ENCODE assay signal across 7 mouse cellular contexts in the genomic region with DNA sequence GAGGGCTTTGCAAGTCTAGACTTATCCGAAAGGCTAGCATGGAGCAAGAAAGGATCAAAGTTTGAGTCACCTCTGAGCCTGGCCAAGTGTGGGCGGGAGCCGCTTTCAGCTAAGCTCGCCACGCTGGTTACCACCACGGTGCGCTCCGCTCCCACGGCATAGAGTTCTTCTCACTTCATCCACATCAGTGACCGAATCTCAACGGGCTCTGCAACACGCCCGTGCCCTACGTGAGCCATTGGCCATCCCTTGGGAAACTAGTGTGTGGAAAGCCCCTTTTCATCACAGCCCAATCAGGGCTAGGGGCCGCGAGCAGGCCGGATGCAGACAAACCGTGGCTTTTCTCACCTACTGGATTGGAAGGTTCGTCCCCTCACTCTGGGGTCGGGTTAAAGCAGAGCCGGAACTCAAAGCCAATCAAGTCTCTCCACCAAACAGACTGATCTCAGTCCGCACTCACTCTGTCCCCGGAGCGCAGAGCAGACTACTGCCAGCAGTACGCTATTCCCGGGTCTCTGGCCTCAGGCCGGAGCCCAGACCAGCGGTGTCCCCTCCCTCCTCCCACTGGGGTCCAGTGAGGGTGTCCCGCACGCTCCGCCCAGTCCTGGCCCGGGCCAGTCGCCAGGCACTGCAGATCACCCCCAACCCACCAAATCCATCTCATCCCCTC. TPM values are rescaled to one million over a fixed set of nuclear protein-coding genes. Genes with fewer than 3 reads are reported as not detected.
DNase-seq lines count a peak whose midpoint lies in the region; ATAC-seq and TF ChIP-seq lines count a peak whose summit lies in the region.

No protein-coding gene starts in this region.

- H3K4me3 ChIP-seq in ES-E14 (ENCODE audit: insufficient read depth in 1 of 2, low read depth in 1 of 2, low read length in 2 of 2, poor library complexity in 1 of 2, severe bottlenecking in 1 of 2), result peak overlapping the region; percentile 67 to 82
- peak overlapping the region; percentile 63 for H3K4me3 ChIP-seq in forebrain, embryonic 10.5 days
- peak overlapping the region; percentile 79 for H3K4me3 ChIP-seq in midbrain, embryonic 13.5 days (replicated peaks)

- H3K9ac ChIP-seq in ES-E14 (ENCODE audit: insufficient read depth, low read depth, low read length, poor library complexity, severe bottlenecking), result peak overlapping the region; percentile 70
- peak overlapping the region; percentile 83 for H3K9ac ChIP-seq in midbrain, embryonic 13.5 days (replicated peaks)

- in situ Hi-C loops in ES-E14 (cut with MboI; ENCODE audit: low sequenced_read_pairs in 2 of 2, unreplicated experiment in 2 of 2), result no loop called here

- H3K4me2 ChIP-seq in midbrain, embryonic 13.5 days (replicated peaks), result peak overlapping the region; percentile 94

- no peak for DNase-seq in ES-E14 (ENCODE audit: low read depth, low spot score)
- peak; percentile 64 for DNase-seq in adrenal gland, postnatal 14 days
- peak; percentile 84 for DNase-seq in forebrain, embryonic 10.5 days (ENCODE audit: extremely low spot score, low spot score)
- DNase-seq in heart, postnatal 14 days, result peak; percentile 53 to 58
- peak; percentile 68 to 79 for DNase-seq in kidney, postnatal 4 days

- under 1% methylated on average over 33 of the region's 33 CpGs for WGBS in forebrain, embryonic 10.5 days
- WGBS in midbrain, embryonic 13.5 days, result 0% methylated on average over 33 of the region's 33 CpGs

- peaks cover under 1 to 4% of the 10 kb centered on the region in 2 experiments; a peak in 2 of 4 replicates for H3K4me1 ChIP-seq in ES-E14 (ENCODE audit: control insufficient read depth in 2 of 2, insufficient read depth in 2 of 2, low read length in 2 of 2, poor library complexity in 1 of 2)
- peaks cover 68% of the 10 kb centered on the region for H3K4me1 ChIP-seq in forebrain, embryonic 10.5 days
- peaks cover 64% of the 10 kb centered on the region for H3K4me1 ChIP-seq in midbrain, embryonic 13.5 days (replicated peaks)

- H3K36me3 ChIP-seq in ES-E14 (ENCODE audit: control insufficient read depth, insufficient read depth, low read length, poor library complexity, severe bottlenecking), result no peaks in the 10 kb centered on the region
- peaks cover 10% of the 10 kb centered on the region; the same call in 1 of the 2 replicates for H3K36me3 ChIP-seq in forebrain, embryonic 10.5 days (replicated peaks)
- H3K36me3 ChIP-seq in midbrain, embryonic 13.5 days, result no peaks in the 10 kb centered on the region

- ATAC-seq in midbrain, embryonic 13.5 days, result peak; percentile 71
- no peak for ATAC-seq in erythroid progenitor cell, adult 5-6 weeks (replicated peaks; ENCODE audit: low FRiP score, poor library complexity, severe bottlenecking)

- no peaks in the 10 kb centered on the region for H3K9me3 ChIP-seq in ES-E14 (ENCODE audit: control insufficient read depth, insufficient read depth, low read depth, low read length)
- H3K9me3 ChIP-seq in forebrain, embryonic 10.5 days, result peaks cover 4% of the 10 kb centered on the region; the same call in 1 of the 2 replicates
- no peaks in the 10 kb centered on the region for H3K9me3 ChIP-seq in midbrain, embryonic 13.5 days

- H3K27me3 ChIP-seq in forebrain, embryonic 10.5 days (ENCODE audit: poor library complexity, severe bottlenecking), result no peaks in the 10 kb centered on the region; the same call in 1 of the 2 replicates
- no peaks in the 10 kb centered on the region for H3K27me3 ChIP-seq in midbrain, embryonic 13.5 days

- H3K27ac ChIP-seq in ES-E14 (ENCODE audit: insufficient read depth, low read depth, low read length, poor library complexity, severe bottlenecking), result no peak overlapping the region
- H3K27ac ChIP-seq in forebrain, embryonic 10.5 days, result peak overlapping the region; percentile 90
- peak overlapping the region; percentile 79 for H3K27ac ChIP-seq in midbrain, embryonic 13.5 days

- intact Hi-C loops in heart, postnatal 14 days (cut with DNase I), result loop anchor here (10.0 kb wide), 1 partner anchor 225 kb away; no protein-coding TSS in a partner anchor

TF ChIP-seq in ES-E14, 5 proteins besides CTCF, POLR2A, EP300 and RAD21:
- no peak for TF ChIP-seq HCFC1 (IDR thresholded peaks at IDR 0.05; ENCODE audit: borderline replicate concordance, insufficient read depth, low read length)
- no peak for TF ChIP-seq MAFK (IDR thresholded peaks at IDR 0.05; ENCODE audit: insufficient read depth, low read depth, low read length)
- no peak for TF ChIP-seq CHD2 (IDR thresholded peaks at IDR 0.05; ENCODE audit: low read depth, low read length)
- no peak for TF ChIP-seq ZC3H11A (IDR thresholded peaks at IDR 0.05; ENCODE audit: borderline replicate concordance, low read depth, low read length)
TF ChIP-seq in ES-E14: peak in this region for 0.

RNA-seq across cellular contexts. Expression of a gene that starts 1.0 kb away (rescaled TPM):
- total RNA-seq in ES-E14 (2012; rRNA removed), result 17.8 and 23.9 TPM in 2 replicates
- total RNA-seq in adrenal gland, postnatal 14 days (2021), result 12.3 and 13.2 TPM in 2 replicates
- polyA plus RNA-seq in forebrain, embryonic 10.5 days (2016; fragmentation: Nextera tagmentation; extraction: Ambion mirVana), result 8.7 and 9.3 TPM in 2 replicates
- 1 to 10 TPM; 4.0 to 4.4 TPM for total RNA-seq in heart, postnatal 14 days (2021)
- 6.7 and 7.2 TPM in 2 replicates for polyA plus RNA-seq in midbrain, embryonic 13.5 days (2015; fragmentation: Nextera tagmentation; extraction: Ambion mirVana)
- not detected in 2 replicates for total RNA-seq in erythroid progenitor cell, adult 5-6 weeks (2015; ENCODE audit: low replicate concordance)
- 0.51 TPM in 1 of 2 replicates, not detected in the other for total RNA-seq in erythroid progenitor cell, adult 5-6 weeks (2017; ENCODE audit: low replicate concordance)

RNA-seq across cellular contexts. Expression of a gene that starts 39.1 kb away (rescaled TPM):
- 25.3 and 26.2 TPM in 2 replicates for total RNA-seq in ES-E14 (2012; rRNA removed)
- total RNA-seq in adrenal gland, postnatal 14 days (2021), result 16.6 and 17.0 TPM in 2 replicates
- 22.3 and 22.4 TPM in 2 replicates for polyA plus RNA-seq in forebrain, embryonic 10.5 days (2016; fragmentation: Nextera tagmentation; extraction: Ambion mirVana)
- 10 to 100 TPM in 1 of 2 experiments, 1 to 10 TPM in 1; 9.9 to 11.3 TPM for total RNA-seq in heart, postnatal 14 days (2021)
- polyA plus RNA-seq in midbrain, embryonic 13.5 days (2015; fragmentation: Nextera tagmentation; extraction: Ambion mirVana), result 13.6 and 14.9 TPM in 2 replicates
- 21.3 and 36.9 TPM in 2 replicates for total RNA-seq in erythroid progenitor cell, adult 5-6 weeks (2015; ENCODE audit: low replicate concordance)
- 31.0 and 68.0 TPM in 2 replicates for total RNA-seq in erythroid progenitor cell, adult 5-6 weeks (2017; ENCODE audit: low replicate concordance)
